Mouse (Mus musculus) embryonic facial prominence, embryonic 15.5 days (tissue): ENCODE data around the gene Acvr1c. TPM values are rescaled to one million over a fixed set of nuclear protein-coding genes. Genes with fewer than 3 reads are reported as not detected.

Experiments used
- ATAC-seq: fragments of 200-750 bp; cut with Nextera tagmentation; 2 replicates; pipeline ENCODE4 v1.8.0; 2017; ENCODE audit warnings: low read depth, moderate TSS enrichment; ENCODE audit not compliant: insufficient number of reproducible peaks, low FRiP score, low TSS enrichment
- H3K27ac ChIP-seq: fragments of 300-500 bp; sonication (generic); replicated peaks from 2 replicates; pipeline ENCODE4 v1.5.1; 2015; ENCODE audit warnings: mild to moderate bottlenecking, inconsistent platforms
- H3K27me3 ChIP-seq: fragments of 300-500 bp; sonication (generic); 2 replicates; pipeline ENCODE4 v1.6.1; 2015; ENCODE audit warnings: inconsistent platforms
- H3K36me3 ChIP-seq: fragments of 300-500 bp; sonication (generic); 2 replicates; pipeline ENCODE4 v1.6.1; 2015; ENCODE audit warnings: mild to moderate bottlenecking, inconsistent platforms
- H3K4me1 ChIP-seq: fragments of 300-500 bp; sonication (generic); 2 replicates; pipeline ENCODE4 v1.6.1; 2015; ENCODE audit warnings: inconsistent platforms
- H3K4me2 ChIP-seq: fragments of 300-500 bp; sonication (generic); replicated peaks from 2 replicates; pipeline ENCODE4 v1.6.1; 2015; ENCODE audit warnings: mild to moderate bottlenecking, inconsistent platforms
- H3K4me3 ChIP-seq: fragments of 300-500 bp; sonication (generic); replicated peaks from 2 replicates; pipeline ENCODE4 v1.5.1; 2015; ENCODE audit warnings: mild to moderate bottlenecking, inconsistent platforms
- H3K9ac ChIP-seq: fragments of 300-500 bp; sonication (generic); 2 replicates; pipeline ENCODE4 v1.6.1; 2015; ENCODE audit warnings: inconsistent platforms
- H3K9me3 ChIP-seq: fragments of 300-500 bp; sonication (generic); replicated peaks from 2 replicates; pipeline ENCODE4 v1.6.1; 2016; ENCODE audit warnings: inconsistent platforms
- WGBS: fragments of 180-500 bp; shearing (Covaris S2); methylation state at CpG from one replicate; pipeline ENCODE4 v1.1.7; 2015; 5-methylcytosine and 5-hydroxymethylcytosine counted together
- polyA plus RNA-seq: library from polyadenylated mRNA; unstranded; fragments of >200 nt; fragmentation: Nextera tagmentation; extraction: Ambion mirVana; gene quantifications from 2 replicates; pipeline ENCODE4 v1.2.1, GENCODE M21; 2015

The Acvr1c gene
- polyA plus RNA-seq, 1 experiment from 2014 or later, result 0.31 TPM

DNA sequence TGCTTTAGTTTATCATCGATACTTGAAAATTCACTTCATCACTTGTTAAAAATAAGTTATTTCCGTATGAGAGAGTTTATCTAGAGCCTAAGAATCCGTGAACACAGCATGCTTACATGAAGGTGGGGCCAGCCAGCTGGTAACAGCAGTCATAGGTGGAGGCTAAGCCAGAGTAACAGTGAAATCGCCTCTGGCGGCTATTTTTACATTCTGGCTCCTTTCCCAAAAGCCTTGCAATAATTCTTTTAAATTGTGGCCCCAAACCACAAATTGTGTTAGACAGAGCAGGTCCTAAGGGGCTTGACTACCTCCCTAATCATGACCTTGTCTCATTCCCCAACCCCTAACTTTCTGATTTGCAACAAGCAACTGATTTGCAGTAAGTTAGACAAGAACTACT is 4.8 kb downstream of the Acvr1c start:
- Histone ChIP-seq H3K9me3 (no peaks in the 10 kb centered on the region), H3K27ac (no peak overlapping the region), H3K27me3 (peaks cover 10% of the 10 kb centered on the region), H3K36me3 (no peaks in the 10 kb centered on the region), H3K4me2 (no peak overlapping the region), H3K4me1 (peaks cover 12% of the 10 kb centered on the region), H3K4me3 (no peak overlapping the region), H3K9ac (no peak overlapping the region)
- ATAC-seq, result no peak
- 49% methylated on average over 5 of the region's 5 CpGs for WGBS

DNA sequence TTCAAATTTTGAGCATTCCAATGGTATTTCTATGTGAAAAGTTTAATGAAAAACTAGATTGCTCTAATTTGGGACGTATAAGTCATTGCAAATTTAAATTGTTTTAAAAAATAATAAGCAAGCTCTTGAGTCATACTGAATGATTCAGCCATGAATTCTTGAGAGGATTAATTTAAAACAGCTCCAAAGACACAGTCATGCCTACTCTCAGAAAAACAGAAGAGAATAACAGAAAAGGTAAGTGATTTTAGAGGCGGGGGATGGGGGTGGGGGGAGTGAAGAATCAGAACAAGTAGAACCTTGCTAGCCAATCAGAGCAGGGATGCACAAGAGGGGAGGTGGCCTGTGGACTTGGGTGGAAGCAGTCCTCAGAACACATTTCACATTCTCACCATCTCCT is 7.0 kb downstream of the Acvr1c start:
- H3K36me3 ChIP-seq, result no peaks in the 10 kb centered on the region
- H3K4me2 ChIP-seq, result no peak overlapping the region
- H3K9me3 ChIP-seq, result no peaks in the 10 kb centered on the region
- WGBS, result 78% methylated on average over 2 of the region's 2 CpGs
- H3K4me3 ChIP-seq, result no peak overlapping the region
- ATAC-seq, result no peak
- no peak overlapping the region for H3K9ac ChIP-seq
- no peaks in the 10 kb centered on the region for H3K4me1 ChIP-seq
- H3K27ac ChIP-seq, result no peak overlapping the region
- no peaks in the 10 kb centered on the region for H3K27me3 ChIP-seq

GRCm38 (mm10) chr2:58336730-58337129 is 21.0 kb downstream of the Acvr1c start:
- no peaks in the 10 kb centered on the region for H3K4me1 ChIP-seq
- H3K4me3 ChIP-seq, result no peak overlapping the region
- H3K27ac ChIP-seq, result no peak overlapping the region
- H3K9me3 ChIP-seq, result no peaks in the 10 kb centered on the region
- no peak overlapping the region for H3K9ac ChIP-seq
- no peaks in the 10 kb centered on the region for H3K27me3 ChIP-seq
- no peaks in the 10 kb centered on the region for H3K36me3 ChIP-seq
- no peak for ATAC-seq
- no peak overlapping the region for H3K4me2 ChIP-seq
- WGBS, result 82% methylated on average over 5 of the region's 5 CpGs

DNA sequence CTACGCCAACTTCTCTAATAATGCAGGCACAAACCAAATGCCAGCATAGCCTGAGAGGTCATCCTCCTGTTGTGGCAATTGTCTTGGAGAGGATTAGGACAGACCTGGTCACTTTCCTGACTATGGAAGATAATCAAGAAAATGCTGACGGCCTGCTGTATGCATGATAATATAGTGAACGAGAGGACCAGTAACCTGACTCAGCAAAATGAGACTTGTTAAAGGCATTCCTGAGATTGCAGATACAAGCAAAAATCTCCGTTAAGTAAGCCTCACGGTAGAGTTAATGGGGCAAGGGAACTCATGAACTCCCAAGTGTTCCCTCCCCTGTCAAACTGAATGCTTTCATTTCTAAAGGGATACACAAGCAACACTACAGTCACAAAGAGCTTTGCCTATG is 28.1 kb downstream of the Acvr1c start:
- H3K36me3 ChIP-seq, result no peaks in the 10 kb centered on the region
- no peaks in the 10 kb centered on the region for H3K9me3 ChIP-seq
- 75% methylated on average over 5 of the region's 5 CpGs for WGBS
- H3K4me1 ChIP-seq, result peaks cover under 1% of the 10 kb centered on the region; the same call in 1 of the 2 replicates
- no peak for ATAC-seq
- no peaks in the 10 kb centered on the region for H3K27me3 ChIP-seq
- no peak overlapping the region for H3K4me2 ChIP-seq
- no peak overlapping the region for H3K27ac ChIP-seq
- H3K4me3 ChIP-seq, result no peak overlapping the region
- H3K9ac ChIP-seq, result no peak overlapping the region

DNA sequence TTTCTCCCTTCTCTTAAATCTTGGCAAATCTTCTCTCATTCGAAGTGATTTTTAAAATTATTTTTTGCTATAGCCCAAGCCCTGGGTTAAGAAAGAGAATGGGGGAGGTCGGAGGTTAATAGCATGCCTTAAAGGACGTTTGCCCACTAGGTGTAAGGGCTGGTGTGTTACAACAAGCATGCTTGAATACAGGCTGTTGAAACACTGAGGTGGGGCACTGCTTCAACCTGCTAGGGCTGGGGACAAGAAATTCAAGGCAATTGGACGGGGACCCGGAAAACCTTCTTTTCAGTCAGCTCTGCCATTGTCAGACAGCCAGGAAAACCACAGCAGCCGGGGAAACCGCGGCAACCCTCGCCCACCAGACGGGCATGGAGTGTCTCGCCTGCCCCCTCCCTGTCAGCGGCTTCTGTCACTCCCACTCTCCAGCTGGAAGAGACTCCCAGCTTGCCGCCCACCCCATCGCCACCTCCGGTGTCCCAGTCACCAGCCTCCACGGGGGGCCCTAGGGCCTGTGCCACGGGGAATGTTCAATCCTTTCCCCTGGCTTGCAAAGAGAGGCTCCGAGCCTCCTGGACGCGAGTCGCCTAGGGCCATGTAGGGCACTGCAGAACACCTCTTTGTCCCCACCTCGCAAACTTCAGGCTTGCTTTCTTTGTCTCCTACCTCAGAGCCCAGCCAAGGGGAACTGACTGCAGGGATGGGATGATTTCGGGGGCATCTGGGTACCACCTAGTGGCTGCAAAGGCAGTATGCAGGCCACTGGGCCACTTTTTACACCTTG is 33.4 kb downstream of the Acvr1c start:
- H3K27ac ChIP-seq, result no peak overlapping the region
- no peaks in the 10 kb centered on the region for H3K36me3 ChIP-seq
- no peaks in the 10 kb centered on the region for H3K27me3 ChIP-seq
- WGBS, result 9% methylated on average over 23 of the region's 23 CpGs
- no peaks in the 10 kb centered on the region for H3K9me3 ChIP-seq
- peak overlapping the region; percentile 42 for H3K4me3 ChIP-seq
- ATAC-seq, result peak; percentile 67; the same call in 1 of the 2 replicates
- peaks cover 7% of the 10 kb centered on the region; the same call in 1 of the 2 replicates for H3K4me1 ChIP-seq
- peak overlapping the region; percentile 9; the same call in 1 of the 2 replicates for H3K9ac ChIP-seq
- H3K4me2 ChIP-seq, result peak overlapping the region; percentile 79

DNA sequence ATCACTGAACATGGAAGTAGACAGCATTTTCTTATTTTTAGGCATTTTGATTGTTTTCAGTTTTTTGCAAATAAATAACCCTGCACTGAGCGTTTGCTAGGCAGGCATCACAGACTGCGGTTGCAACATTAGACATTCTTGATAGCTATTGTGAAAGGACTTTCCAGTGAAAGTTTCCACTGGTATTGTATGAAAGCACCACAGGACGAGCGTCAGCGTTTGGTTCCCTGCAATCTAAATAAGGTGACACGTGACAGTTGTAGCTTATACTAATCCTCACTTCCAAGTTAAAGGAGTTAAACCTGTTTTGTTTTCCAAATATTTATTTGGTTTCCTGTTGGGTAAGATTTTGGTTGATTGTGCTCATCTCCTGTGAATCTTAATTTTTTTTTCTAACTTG is 34.4 kb downstream of the Acvr1c start:
- ATAC-seq, result no peak
- H3K36me3 ChIP-seq, result no peaks in the 10 kb centered on the region
- H3K4me1 ChIP-seq, result peaks cover 7% of the 10 kb centered on the region; the same call in 1 of the 2 replicates
- no peaks in the 10 kb centered on the region for H3K27me3 ChIP-seq
- 72% methylated on average over 6 of the region's 6 CpGs for WGBS
- H3K9ac ChIP-seq, result no peak overlapping the region
- H3K4me2 ChIP-seq, result no peak overlapping the region
- H3K4me3 ChIP-seq, result no peak overlapping the region
- H3K9me3 ChIP-seq, result no peaks in the 10 kb centered on the region
- no peak overlapping the region for H3K27ac ChIP-seq

DNA sequence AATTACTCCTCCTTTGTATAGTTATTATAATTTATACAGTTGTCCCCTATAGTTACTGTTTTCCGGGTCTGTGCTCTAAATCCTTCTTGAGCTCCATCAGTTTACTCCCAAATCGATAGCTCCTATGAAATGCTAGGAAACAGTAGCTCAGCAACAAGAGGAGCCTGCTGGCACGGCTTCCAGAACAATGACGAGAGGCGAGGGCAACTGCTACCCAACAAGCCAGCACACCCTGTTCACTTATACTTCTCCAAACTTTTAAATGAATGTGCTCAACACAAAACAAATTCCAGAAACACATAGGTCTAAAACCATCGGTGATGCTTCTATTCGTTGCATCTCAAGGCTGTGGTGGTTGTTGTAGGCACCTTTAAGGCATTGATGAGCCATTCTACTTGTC is 41.5 kb downstream of the Acvr1c start:
- H3K27me3 ChIP-seq, result no peaks in the 10 kb centered on the region
- H3K9ac ChIP-seq, result no peak overlapping the region
- no peak for ATAC-seq
- WGBS, result 95% methylated on average over 7 of the region's 7 CpGs
- H3K27ac ChIP-seq, result no peak overlapping the region
- no peaks in the 10 kb centered on the region for H3K36me3 ChIP-seq
- H3K4me1 ChIP-seq, result no peaks in the 10 kb centered on the region
- no peaks in the 10 kb centered on the region for H3K9me3 ChIP-seq
- H3K4me2 ChIP-seq, result no peak overlapping the region
- H3K4me3 ChIP-seq, result no peak overlapping the region

GRCm38 (mm10) chr2:58309695-58310094 is 48.0 kb downstream of the Acvr1c start:
- no peaks in the 10 kb centered on the region for H3K27me3 ChIP-seq
- 48% methylated on average over 3 of the region's 3 CpGs for WGBS

DNA sequence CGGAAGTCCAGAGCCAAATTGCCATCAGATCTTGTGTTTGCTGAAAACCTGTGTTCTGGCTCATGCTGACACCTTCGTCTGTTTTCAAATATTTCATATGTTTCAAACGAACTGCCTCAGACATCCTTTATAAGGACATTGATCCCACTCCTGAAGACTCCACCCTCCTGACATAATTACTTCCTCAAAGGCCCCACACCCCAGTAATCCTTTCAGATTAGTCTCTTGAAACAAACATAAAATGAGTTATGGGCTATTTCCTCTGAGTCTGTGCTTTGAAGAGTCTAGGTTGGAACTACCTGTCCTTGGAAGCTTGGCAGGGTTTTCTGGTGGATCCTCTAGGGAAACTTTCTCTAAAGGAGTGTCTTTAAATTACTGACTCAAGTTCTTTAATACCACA is 53.2 kb downstream of the Acvr1c start:
- WGBS, result 72% methylated on average over 3 of the region's 3 CpGs
- H3K4me3 ChIP-seq, result no peak overlapping the region

More at GRCm38 (mm10) chr2:58309695-58310094, 48.0 kb downstream of the Acvr1c start:
- Histone ChIP-seq H3K36me3 (no peaks in the 10 kb centered on the region), H3K27ac (no peak overlapping the region), H3K4me3 (no peak overlapping the region), H3K4me1 (no peaks in the 10 kb centered on the region), H3K9me3 (no peaks in the 10 kb centered on the region), H3K9ac (no peak overlapping the region), H3K4me2 (no peak overlapping the region)
- no peak for ATAC-seq

GRCm38 (mm10) chr2:58289759-58290431 is 67.8 kb downstream of the Acvr1c start:
- 44% methylated on average over 9 of the region's 9 CpGs for WGBS
- Histone ChIP-seq H3K4me3 (no peak overlapping the region), H3K4me1 (no peaks in the 10 kb centered on the region), H3K4me2 (no peak overlapping the region), H3K27me3 (no peaks in the 10 kb centered on the region), H3K27ac (no peak overlapping the region), H3K9me3 (no peaks in the 10 kb centered on the region), H3K36me3 (no peaks in the 10 kb centered on the region), H3K9ac (no peak overlapping the region)
- no peak for ATAC-seq

More for the DNA sequence above, 53.2 kb downstream of the Acvr1c start:
- no peak overlapping the region for H3K27ac ChIP-seq
- no peaks in the 10 kb centered on the region for H3K9me3 ChIP-seq
- H3K4me1 ChIP-seq, result no peaks in the 10 kb centered on the region
- H3K4me2 ChIP-seq, result no peak overlapping the region
- H3K36me3 ChIP-seq, result no peaks in the 10 kb centered on the region
- no peak for ATAC-seq
- no peak overlapping the region for H3K9ac ChIP-seq
- no peaks in the 10 kb centered on the region for H3K27me3 ChIP-seq

GRCm38 (mm10) chr2:58289331-58289730 is 68.4 kb downstream of the Acvr1c start:
- WGBS, result 61% methylated on average over 6 of the region's 6 CpGs
- Histone ChIP-seq H3K4me3 (no peak overlapping the region), H3K27ac (no peak overlapping the region)

More at GRCm38 (mm10) chr2:58289331-58289730, 68.4 kb downstream of the Acvr1c start:
- H3K4me1 ChIP-seq, result no peaks in the 10 kb centered on the region
- H3K27me3 ChIP-seq, result no peaks in the 10 kb centered on the region
- H3K9me3 ChIP-seq, result no peaks in the 10 kb centered on the region
- no peak overlapping the region for H3K9ac ChIP-seq
- H3K36me3 ChIP-seq, result no peaks in the 10 kb centered on the region
- no peak overlapping the region for H3K4me2 ChIP-seq
- no peak for ATAC-seq
